Mouse (Mus musculus) neural tube, embryonic 15.5 days (tissue): Measurements from ENCODE around the gene Tmco5. TPM values are rescaled to one million over a fixed set of nuclear protein-coding genes. Genes with fewer than 3 reads are reported as not detected.
"Not testable (repeated sequence)": the region's sequence is repeated elsewhere in the genome, so short reads cannot be mapped to it uniquely, and the experiment has no call there.

Experiments used
- ATAC-seq: fragments of 200-750 bp; cut with Nextera tagmentation; 2 replicates; pipeline ENCODE4 v1.8.0; 2017; ENCODE audit warnings: mild to moderate bottlenecking, moderate TSS enrichment, moderate library complexity; ENCODE audit not compliant: low FRiP score
- H3K27ac ChIP-seq: fragments of 300-500 bp; sonication (generic); replicated peaks from 2 replicates; pipeline ENCODE4 v1.5.1; 2015; ENCODE audit warnings: mild to moderate bottlenecking, inconsistent platforms
- H3K27me3 ChIP-seq: fragments of 300-500 bp; sonication (generic); replicated peaks from 2 replicates; pipeline ENCODE4 v1.6.1; 2015; ENCODE audit warnings: inconsistent platforms
- H3K36me3 ChIP-seq: fragments of 300-500 bp; sonication (generic); 2 replicates; pipeline ENCODE4 v1.6.1; 2015; ENCODE audit warnings: inconsistent platforms
- H3K4me1 ChIP-seq: fragments of 300-500 bp; sonication (generic); 2 replicates; pipeline ENCODE4 v1.6.1; 2015; ENCODE audit warnings: inconsistent platforms
- H3K4me2 ChIP-seq: fragments of 300-500 bp; sonication (generic); 2 replicates; pipeline ENCODE4 v1.6.1; 2015; ENCODE audit warnings: inconsistent platforms, mild to moderate bottlenecking, moderate library complexity
- H3K4me3 ChIP-seq: fragments of 300-500 bp; sonication (generic); replicated peaks from 2 replicates; pipeline ENCODE4 v1.5.1; 2015; ENCODE audit warnings: mild to moderate bottlenecking, inconsistent platforms
- H3K9ac ChIP-seq: fragments of 300-500 bp; sonication (generic); replicated peaks from 2 replicates; pipeline ENCODE4 v1.6.1; 2015; ENCODE audit warnings: mild to moderate bottlenecking, inconsistent platforms
- H3K9me3 ChIP-seq: fragments of 300-500 bp; sonication (generic); replicated peaks from 2 replicates; pipeline ENCODE4 v1.6.1; 2016; ENCODE audit warnings: inconsistent platforms
- WGBS: fragments of 180-500 bp; shearing (Covaris S2); methylation state at CpG from one replicate; pipeline ENCODE4 v1.1.7; 2015; ENCODE audit warnings: mixed read lengths; 5-methylcytosine and 5-hydroxymethylcytosine counted together
- polyA plus RNA-seq: library from polyadenylated mRNA; unstranded; fragments of >200 nt; fragmentation: Nextera tagmentation; extraction: Ambion mirVana; gene quantifications from 2 replicates; pipeline ENCODE4 v1.2.1, GENCODE M21; 2015

Tmco5 gene
- polyA plus RNA-seq, 1 experiment from 2014 or later, result not detected

GRCm38 (mm10) chr2:116925230-116925629, 46.7 kb downstream of the Tmco5 start:
- WGBS, result 74% methylated on average over 5 of the region's 5 CpGs
- no peaks in the 10 kb centered on the region for H3K9me3 ChIP-seq

GRCm38 (mm10) chr2:116932218-116932617, 53.7 kb downstream of the Tmco5 start:
- no peaks in the 10 kb centered on the region for H3K9me3 ChIP-seq
- H3K9ac ChIP-seq, result no peak overlapping the region
- H3K27me3 ChIP-seq, result no peaks in the 10 kb centered on the region
- no peak overlapping the region for H3K4me2 ChIP-seq
- H3K4me3 ChIP-seq, result no peak overlapping the region
- 84% methylated on average over 7 of the region's 7 CpGs for WGBS
- H3K27ac ChIP-seq, result no peak overlapping the region
- ATAC-seq, result no peak
- no peaks in the 10 kb centered on the region for H3K36me3 ChIP-seq
- H3K4me1 ChIP-seq, result no peaks in the 10 kb centered on the region

More at GRCm38 (mm10) chr2:116925230-116925629, 46.7 kb downstream of the Tmco5 start:
- Histone ChIP-seq H3K4me3 (no peak overlapping the region), H3K9ac (no peak overlapping the region), H3K27ac (no peak overlapping the region), H3K4me2 (no peak overlapping the region), H3K27me3 (no peaks in the 10 kb centered on the region), H3K4me1 (no peaks in the 10 kb centered on the region), H3K36me3 (no peaks in the 10 kb centered on the region)
- ATAC-seq, result no peak

GRCm38 (mm10) chr2:116934236-116934635, 55.7 kb downstream of the Tmco5 start:
- ATAC-seq, H3K27me3 ChIP-seq, H3K9me3 ChIP-seq, H3K4me3 ChIP-seq, H3K4me1 ChIP-seq, H3K27ac ChIP-seq, H3K9ac ChIP-seq, H3K36me3 ChIP-seq, H3K4me2 ChIP-seq: not testable (repeated sequence)
- 100% methylated on average over 1 of the region's 1 CpGs for WGBS

GRCm38 (mm10) chr2:116934776-116935175, 56.3 kb downstream of the Tmco5 start:
- Histone ChIP-seq H3K4me1 (no peaks in the 10 kb centered on the region), H3K4me2 (no peak overlapping the region), H3K27me3 (no peaks in the 10 kb centered on the region), H3K36me3 (no peaks in the 10 kb centered on the region), H3K9ac (no peak overlapping the region), H3K9me3 (no peaks in the 10 kb centered on the region), H3K4me3 (no peak overlapping the region), H3K27ac (no peak overlapping the region)
- no peak for ATAC-seq

GRCm38 (mm10) chr2:116936371-116936770, 57.9 kb downstream of the Tmco5 start:
- ATAC-seq, result no peak
- Histone ChIP-seq H3K4me2 (no peak overlapping the region), H3K9ac (no peak overlapping the region), H3K9me3 (no peaks in the 10 kb centered on the region), H3K27ac (no peak overlapping the region), H3K4me3 (no peak overlapping the region), H3K27me3 (no peaks in the 10 kb centered on the region), H3K36me3 (no peaks in the 10 kb centered on the region), H3K4me1 (no peaks in the 10 kb centered on the region)
- 80% methylated on average over 2 of the region's 2 CpGs for WGBS

GRCm38 (mm10) chr2:116937166-116937565, 58.7 kb downstream of the Tmco5 start:
- Histone ChIP-seq H3K4me3 (no peak overlapping the region), H3K4me2 (no peak overlapping the region), H3K9ac (no peak overlapping the region), H3K36me3 (no peaks in the 10 kb centered on the region), H3K4me1 (no peaks in the 10 kb centered on the region), H3K27me3 (no peaks in the 10 kb centered on the region), H3K27ac (no peak overlapping the region), H3K9me3 (no peaks in the 10 kb centered on the region)
- WGBS, result 100% methylated on average over 1 of the region's 1 CpGs
- ATAC-seq, result no peak

- no peaks in the 10 kb centered on the region for H3K27me3 ChIP-seq
- H3K4me2 ChIP-seq, result no peak overlapping the region
- 94% methylated on average over 3 of the region's 3 CpGs for WGBS
- ATAC-seq, result no peak
- H3K4me3 ChIP-seq, result no peak overlapping the region
- no peaks in the 10 kb centered on the region for H3K4me1 ChIP-seq
- no peak overlapping the region for H3K27ac ChIP-seq
- no peaks in the 10 kb centered on the region for H3K36me3 ChIP-seq
- no peaks in the 10 kb centered on the region for H3K9me3 ChIP-seq
- no peak overlapping the region for H3K9ac ChIP-seq
Measured at GRCm38 (mm10) chr2:116941816-116942215, 63.3 kb downstream of the Tmco5 start.

Other genes starting within 250 kb of the Tmco5 start
- 11.2 and 13.3 TPM in 2 replicates for gene Spred1, start 242.7 kb downstream of the Tmco5 start, polyA plus RNA-seq